Mouse (Mus musculus): ENCODE data around the gene Madcam1. TPM values are rescaled to one million over a fixed set of nuclear protein-coding genes. Genes with fewer than 3 reads are reported as not detected.

The Madcam1 gene
- total and polyA plus RNA-seq, 3 experiments = 61.9 to 171 (median 110) TPM

DNA sequence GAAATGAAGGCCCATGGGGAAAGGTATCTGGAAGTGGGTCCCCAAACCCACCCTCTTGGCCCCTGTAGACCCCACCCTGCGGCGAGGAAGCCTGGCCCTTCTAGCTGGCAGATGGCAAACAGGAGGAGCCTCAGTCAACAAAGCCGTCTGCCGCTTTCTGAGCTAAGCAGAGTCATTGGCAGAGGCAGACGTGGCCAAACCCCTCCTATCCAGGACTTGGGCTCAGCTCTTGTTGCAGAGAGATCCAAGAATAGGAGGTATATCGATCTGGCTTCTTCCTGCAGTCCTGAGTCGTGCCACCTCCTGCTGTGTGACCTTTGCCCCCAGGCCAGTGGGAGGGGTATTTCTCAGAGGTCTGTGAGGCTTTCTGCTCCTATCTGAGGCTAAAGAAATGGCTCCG is 48.5 kb upstream of the Madcam1 start:
- no peak overlapping the region for H3K4me2 ChIP-seq (ENCODE audit: insufficient read depth, low read depth, poor library complexity, severe bottlenecking)
- no peak for DNase-seq (ENCODE audit: extremely low read depth)
- dilution Hi-C loops (cut with MboI; ENCODE audit: extremely low pct_ligation_motif_present, extremely low pct_unique_long_range_greater_than_20kb, low sequenced_read_pairs) = no loop called here
- no peak overlapping the region for H3K27ac ChIP-seq (ENCODE audit: insufficient read depth, low read depth)
- in situ Hi-C loops (cut with MboI; ENCODE audit: low pct_ligation_motif_present, low pct_unique_long_range_greater_than_20kb, low sequenced_read_pairs) = no loop called here
- peaks cover 88% of the 10 kb centered on the region for H3K27me3 ChIP-seq (replicated peaks)
- no peak overlapping the region for H3K4me3 ChIP-seq (replicated peaks in 1 of 3; ENCODE audit: low read depth in 2 of 3, low read length in 2 of 3, poor library complexity in 1 of 3)
- H3K4me1 ChIP-seq (ENCODE audit: control insufficient read depth in 1 of 2, insufficient read depth in 2 of 2) = peaks cover 10 to 11% of the 10 kb centered on the region in 2 experiments; a peak in 3 of 4 replicates
- no peaks in the 10 kb centered on the region for H3K79me2 ChIP-seq (replicated peaks; ENCODE audit: control insufficient read depth, extremely low read depth, insufficient read depth, poor library complexity, severe bottlenecking)
- no peaks in the 10 kb centered on the region for H3K36me3 ChIP-seq (replicated peaks in 1 of 2; ENCODE audit: control insufficient read depth in 1 of 2, insufficient read depth in 1 of 2, low read length in 1 of 2)
- no peak overlapping the region for H3K9ac ChIP-seq (ENCODE audit: insufficient read depth, low read depth)
- no peaks in the 10 kb centered on the region for H3K9me3 ChIP-seq (replicated peaks; ENCODE audit: low read length)
- no peak for TF ChIP-seq MAZ (IDR thresholded peaks at IDR 0.05; ENCODE audit: low read depth, low read length)
- TF ChIP-seq ZNF384 (IDR thresholded peaks at IDR 0.05; ENCODE audit: low read depth, low read length) = no peak
- TF ChIP-seq ZKSCAN1 (IDR thresholded peaks at IDR 0.05; ENCODE audit: borderline replicate concordance, low read depth, low read length) = no peak
- TF ChIP-seq PAX5 (IDR thresholded peaks at IDR 0.05; ENCODE audit: low read length) = no peak
- no peak for TF ChIP-seq MEF2A (IDR thresholded peaks at IDR 0.05; ENCODE audit: borderline replicate concordance, low read depth, low read length)
- TF ChIP-seq TCF12 (IDR thresholded peaks at IDR 0.05; ENCODE audit: low read depth, low read length) = no peak
- no peak for TF ChIP-seq EP300 (IDR thresholded peaks at IDR 0.05; ENCODE audit: low read length)
- TF ChIP-seq SIN3A (IDR thresholded peaks at IDR 0.05; ENCODE audit: low read length) = no peak
- no peak for TF ChIP-seq UBTF (IDR thresholded peaks at IDR 0.05; ENCODE audit: low read depth, low read length)
- no peak for TF ChIP-seq USF1 (IDR thresholded peaks at IDR 0.05; ENCODE audit: low read depth, low read length)
- no peak for TF ChIP-seq MAFK (IDR thresholded peaks at IDR 0.05; ENCODE audit: insufficient replicate concordance, low read length)
- TF ChIP-seq CTCF (conservative IDR thresholded peaks at IDR 0.05 in 1 of 2, IDR thresholded peaks at IDR 0.05 in 1 of 2; ENCODE audit: low read depth in 2 of 2, low read length in 2 of 2) = no peak
- TF ChIP-seq JUND (conservative IDR thresholded peaks at IDR 0.05; ENCODE audit: low read depth, low read length) = no peak
- TF ChIP-seq POLR2A (IDR thresholded peaks at IDR 0.05; ENCODE audit: low read depth, low read length) = no peak
- TF ChIP-seq NRF1 (IDR thresholded peaks at IDR 0.05; ENCODE audit: low read depth, low read length) = no peak
- TF ChIP-seq TBP (conservative IDR thresholded peaks at IDR 0.05; ENCODE audit: low read depth, low read length) = no peak
- TF ChIP-seq SMC3 (IDR thresholded peaks at IDR 0.05; ENCODE audit: low read depth, low read length) = no peak
- TF ChIP-seq IRF4 (IDR thresholded peaks at IDR 0.05; ENCODE audit: low read depth, low read length) = no peak

DNA sequence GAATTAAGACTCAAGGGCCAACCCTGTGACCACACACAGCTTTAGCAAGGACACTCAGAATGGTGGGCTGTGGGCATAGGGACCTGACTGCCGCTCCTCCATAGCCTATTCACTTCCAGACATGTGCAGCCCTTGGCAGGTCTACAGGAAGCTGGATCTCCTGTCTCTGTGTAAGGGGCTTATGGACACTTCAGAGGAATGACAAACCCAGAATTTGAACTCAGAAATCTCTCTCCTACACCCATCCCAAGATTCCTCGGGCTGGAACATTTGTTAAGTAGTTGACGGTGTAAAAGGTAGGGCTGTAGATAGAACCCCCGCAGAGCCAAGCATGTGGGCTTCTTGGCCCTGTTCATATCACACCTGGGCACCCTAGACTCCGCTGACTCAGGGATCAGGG is 48.0 kb upstream of the Madcam1 start:
- Histone ChIP-seq H3K27ac (ENCODE audit: insufficient read depth, low read depth) (no peak overlapping the region), H3K4me2 (ENCODE audit: insufficient read depth, low read depth, poor library complexity, severe bottlenecking) (no peak overlapping the region), H3K27me3 (replicated peaks) (peaks cover 88% of the 10 kb centered on the region), H3K4me3 (replicated peaks in 1 of 3; ENCODE audit: low read depth in 2 of 3, low read length in 2 of 3, poor library complexity in 1 of 3) (no peak overlapping the region), H3K9ac (ENCODE audit: insufficient read depth, low read depth) (no peak overlapping the region), H3K79me2 (replicated peaks; ENCODE audit: control insufficient read depth, extremely low read depth, insufficient read depth, poor library complexity, severe bottlenecking) (no peaks in the 10 kb centered on the region), H3K9me3 (replicated peaks; ENCODE audit: low read length) (no peaks in the 10 kb centered on the region), H3K4me1 (ENCODE audit: control insufficient read depth in 1 of 2, insufficient read depth in 2 of 2) (peaks cover 10 to 11% of the 10 kb centered on the region in 2 experiments; a peak in 3 of 4 replicates), H3K36me3 (replicated peaks in 1 of 2; ENCODE audit: control insufficient read depth in 1 of 2, insufficient read depth in 1 of 2, low read length in 1 of 2) (no peaks in the 10 kb centered on the region)
- dilution Hi-C loops (cut with MboI; ENCODE audit: extremely low pct_ligation_motif_present, extremely low pct_unique_long_range_greater_than_20kb, low sequenced_read_pairs) (no loop called here), in situ Hi-C loops (cut with MboI; ENCODE audit: low pct_ligation_motif_present, low pct_unique_long_range_greater_than_20kb, low sequenced_read_pairs) (no loop called here)
- TF ChIP-seq NELFE (IDR thresholded peaks at IDR 0.05; ENCODE audit: low read depth, low read length) (no peak), PAX5 (IDR thresholded peaks at IDR 0.05; ENCODE audit: low read length) (no peak), CTCF (conservative IDR thresholded peaks at IDR 0.05 in 1 of 2, IDR thresholded peaks at IDR 0.05 in 1 of 2; ENCODE audit: low read depth in 2 of 2, low read length in 2 of 2) (no peak), USF1 (IDR thresholded peaks at IDR 0.05; ENCODE audit: low read depth, low read length) (no peak)
- no peak for DNase-seq (ENCODE audit: extremely low read depth)
